Mouse (Mus musculus): Measurements from ENCODE around the gene Gm826. TPM values are rescaled to one million over a fixed set of nuclear protein-coding genes. Genes with fewer than 3 reads are reported as not detected.

Gm826 gene
- 0.18 TPM in 1 of 2 replicates, not detected in the other for polyA plus RNA-seq (2012; rRNA removed)

DNA sequence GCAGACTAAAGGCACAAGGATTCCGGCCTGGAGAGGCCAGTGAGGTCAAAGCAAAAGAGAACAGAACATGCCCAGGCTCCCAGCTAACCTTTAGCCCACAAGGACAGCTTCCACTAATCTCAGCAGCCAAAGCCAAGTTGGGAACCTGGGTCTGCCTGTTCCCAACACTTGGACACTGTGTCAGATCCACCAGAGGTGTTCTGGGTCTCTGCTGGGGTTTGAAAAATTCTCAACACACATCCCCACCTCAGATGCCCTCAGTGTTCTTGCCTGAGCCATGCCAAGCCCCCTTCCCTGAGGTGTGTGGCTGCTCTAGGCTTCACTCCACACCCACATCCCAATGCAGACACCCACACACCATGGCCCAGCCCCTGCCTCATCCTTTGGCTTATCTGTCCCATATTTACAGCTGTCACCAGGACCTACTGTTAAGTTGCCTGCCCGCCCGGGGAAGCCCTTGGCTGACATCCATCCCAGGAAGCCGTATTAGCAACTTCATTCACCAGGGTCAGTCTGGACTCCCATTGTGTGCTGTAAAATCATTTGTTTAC is at the start of gene Gm826:
Gm826 (minus strand) TSS at position 52 of the 551 bp plus-strand sequence.
- Histone ChIP-seq H3K27me3 (ENCODE audit: control insufficient read depth, insufficient read depth, low read length) (no peaks in the 10 kb centered on the region; the same call in 1 of the 2 replicates), H3K27ac (ENCODE audit: insufficient read depth, low read length) (no peak within 1 kb of the TSS), H3K4me3 (replicated peaks; ENCODE audit: insufficient read depth, low read depth, low read length) (no peak within 1 kb of the TSS), H3K4me1 (ENCODE audit: control insufficient read depth, insufficient read depth, low read length) (no peaks in the 10 kb centered on the region)
- TF ChIP-seq CTCF (IDR thresholded peaks at IDR 0.05; ENCODE audit: borderline replicate concordance, insufficient read depth, low read depth, low read length) (no peak), POLR2A (IDR thresholded peaks at IDR 0.05; ENCODE audit: borderline replicate concordance, insufficient read depth, low read length) (no peak)
- no peak for DNase-seq
- WGBS = 40% methylated on average over 4 of the region's 4 CpGs

GRCm38 (mm10) chr2:160383418-160383817 is 49.5 kb upstream of the Gm826 start:
- no peak for DNase-seq
- H3K4me1 ChIP-seq (ENCODE audit: control insufficient read depth, insufficient read depth, low read length) = no peaks in the 10 kb centered on the region
- WGBS = 69% methylated on average over 3 of the region's 3 CpGs
- TF ChIP-seq CTCF (IDR thresholded peaks at IDR 0.05; ENCODE audit: borderline replicate concordance, insufficient read depth, low read depth, low read length) = no peak
- no peak for TF ChIP-seq POLR2A (IDR thresholded peaks at IDR 0.05; ENCODE audit: borderline replicate concordance, insufficient read depth, low read length)
- no peak overlapping the region for H3K27ac ChIP-seq (ENCODE audit: insufficient read depth, low read length)
- H3K4me3 ChIP-seq (replicated peaks; ENCODE audit: insufficient read depth, low read depth, low read length) = no peak overlapping the region
- no peaks in the 10 kb centered on the region for H3K27me3 ChIP-seq (ENCODE audit: control insufficient read depth, insufficient read depth, low read length)

DNA sequence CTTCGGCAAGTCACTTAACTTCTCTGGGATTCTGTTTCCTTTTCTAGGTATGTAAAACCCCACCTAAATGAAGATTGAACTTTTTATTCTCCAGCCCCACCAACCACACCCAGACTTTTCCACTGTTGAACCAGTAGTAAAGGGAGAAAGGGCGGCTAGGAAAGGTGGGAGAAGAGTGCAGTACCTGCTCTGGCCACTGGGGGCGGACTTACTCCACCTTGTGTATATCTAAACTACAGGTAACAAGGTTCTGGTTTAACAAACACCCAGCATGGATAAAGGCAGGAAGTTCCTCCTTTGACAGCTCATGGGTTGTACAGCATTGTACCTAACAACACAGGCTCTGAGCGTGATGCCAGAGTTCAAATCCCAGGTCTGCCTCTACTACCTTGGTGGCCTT is 44.3 kb upstream of the Gm826 start:
- no peak overlapping the region for H3K4me3 ChIP-seq (replicated peaks; ENCODE audit: insufficient read depth, low read depth, low read length)
- WGBS = 53% methylated on average over 4 of the region's 4 CpGs
- H3K27me3 ChIP-seq (ENCODE audit: control insufficient read depth, insufficient read depth, low read length) = no peaks in the 10 kb centered on the region; the same call in 1 of the 2 replicates
- H3K27ac ChIP-seq (ENCODE audit: insufficient read depth, low read length) = no peak overlapping the region
- H3K4me1 ChIP-seq (ENCODE audit: control insufficient read depth, insufficient read depth, low read length) = no peaks in the 10 kb centered on the region
- TF ChIP-seq POLR2A (IDR thresholded peaks at IDR 0.05; ENCODE audit: borderline replicate concordance, insufficient read depth, low read length) (no peak), CTCF (IDR thresholded peaks at IDR 0.05; ENCODE audit: borderline replicate concordance, insufficient read depth, low read depth, low read length) (peak; percentile 75)
- peak in 1 of 2 experiments; percentile 24 for DNase-seq

DNA sequence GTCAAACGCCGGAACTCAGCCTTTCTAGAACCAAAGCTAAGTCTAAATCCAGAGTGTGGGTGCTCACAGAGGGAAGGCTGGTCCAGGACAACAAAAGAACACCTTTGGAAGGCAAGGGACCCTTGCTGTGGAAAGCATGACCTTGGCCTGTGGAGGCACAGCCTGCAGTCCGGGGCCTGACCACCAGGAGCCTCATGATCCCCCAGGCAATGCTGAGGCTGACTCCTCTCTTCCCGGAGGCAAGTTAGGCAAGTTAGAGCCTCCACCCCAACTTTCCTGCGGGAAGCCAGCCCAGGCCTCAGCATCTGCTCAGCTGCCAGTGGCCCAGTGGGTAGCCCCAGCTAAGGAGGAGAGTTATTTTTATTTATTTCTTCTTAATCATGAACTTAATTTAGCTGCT is 42.3 kb upstream of the Gm826 start:
- H3K4me1 ChIP-seq (ENCODE audit: control insufficient read depth, insufficient read depth, low read length) = no peaks in the 10 kb centered on the region
- H3K4me3 ChIP-seq (replicated peaks; ENCODE audit: insufficient read depth, low read depth, low read length) = no peak overlapping the region
- WGBS = 45% methylated on average over 5 of the region's 5 CpGs
- no peaks in the 10 kb centered on the region; the same call in 1 of the 2 replicates for H3K27me3 ChIP-seq (ENCODE audit: control insufficient read depth, insufficient read depth, low read length)
- no peak overlapping the region for H3K27ac ChIP-seq (ENCODE audit: insufficient read depth, low read length)
- DNase-seq = no peak
- TF ChIP-seq POLR2A (IDR thresholded peaks at IDR 0.05; ENCODE audit: borderline replicate concordance, insufficient read depth, low read length) (no peak), CTCF (IDR thresholded peaks at IDR 0.05; ENCODE audit: borderline replicate concordance, insufficient read depth, low read depth, low read length) (no peak)

DNA sequence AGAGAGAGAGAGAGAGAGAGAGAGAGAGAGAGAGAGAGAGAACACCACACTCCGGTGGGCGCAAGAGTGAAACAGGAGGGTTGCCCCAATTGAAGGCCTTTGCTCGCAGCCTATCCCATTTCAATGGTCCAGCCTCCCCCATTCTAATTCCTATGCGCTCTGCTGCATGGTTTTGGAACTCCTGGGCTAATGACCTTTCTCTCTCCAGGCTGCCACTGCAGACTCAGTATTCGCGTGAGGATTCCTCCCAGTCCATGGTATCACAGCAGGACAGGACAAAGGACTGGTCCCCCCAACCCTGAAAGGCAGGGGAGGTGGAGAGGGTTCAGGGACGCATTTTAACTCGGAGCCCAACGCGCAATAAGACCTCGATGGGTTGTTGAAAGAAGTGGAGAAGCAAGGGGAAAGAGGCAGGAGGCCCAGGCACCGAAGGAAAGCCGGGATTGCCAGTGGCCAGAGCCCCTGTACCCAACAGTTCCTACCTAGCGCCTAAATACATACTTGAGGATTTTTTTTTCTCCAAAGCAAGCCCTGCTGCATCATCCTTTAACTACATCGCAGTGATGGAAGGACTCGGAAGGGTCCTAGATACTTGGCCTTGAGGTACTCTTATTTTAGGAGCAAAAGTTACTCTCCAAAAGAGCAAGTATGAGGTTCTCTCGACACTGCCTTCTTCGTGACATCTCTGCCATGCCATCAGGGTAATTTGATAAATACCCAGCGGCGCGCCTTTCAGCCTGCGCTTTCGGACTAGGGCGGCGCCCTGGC is 35.9 kb upstream of the Gm826 start:
- Histone ChIP-seq H3K4me1 (ENCODE audit: control insufficient read depth, insufficient read depth, low read length) (no peaks in the 10 kb centered on the region), H3K27ac (ENCODE audit: insufficient read depth, low read length) (no peak overlapping the region), H3K27me3 (ENCODE audit: control insufficient read depth, insufficient read depth, low read length) (peaks cover 3% of the 10 kb centered on the region; the same call in 1 of the 2 replicates), H3K4me3 (replicated peaks; ENCODE audit: insufficient read depth, low read depth, low read length) (no peak overlapping the region)
- no peak for DNase-seq
- TF ChIP-seq POLR2A (IDR thresholded peaks at IDR 0.05; ENCODE audit: borderline replicate concordance, insufficient read depth, low read length) (no peak), CTCF (IDR thresholded peaks at IDR 0.05; ENCODE audit: borderline replicate concordance, insufficient read depth, low read depth, low read length) (no peak)
- 7% methylated on average over 25 of the region's 25 CpGs for WGBS

DNA sequence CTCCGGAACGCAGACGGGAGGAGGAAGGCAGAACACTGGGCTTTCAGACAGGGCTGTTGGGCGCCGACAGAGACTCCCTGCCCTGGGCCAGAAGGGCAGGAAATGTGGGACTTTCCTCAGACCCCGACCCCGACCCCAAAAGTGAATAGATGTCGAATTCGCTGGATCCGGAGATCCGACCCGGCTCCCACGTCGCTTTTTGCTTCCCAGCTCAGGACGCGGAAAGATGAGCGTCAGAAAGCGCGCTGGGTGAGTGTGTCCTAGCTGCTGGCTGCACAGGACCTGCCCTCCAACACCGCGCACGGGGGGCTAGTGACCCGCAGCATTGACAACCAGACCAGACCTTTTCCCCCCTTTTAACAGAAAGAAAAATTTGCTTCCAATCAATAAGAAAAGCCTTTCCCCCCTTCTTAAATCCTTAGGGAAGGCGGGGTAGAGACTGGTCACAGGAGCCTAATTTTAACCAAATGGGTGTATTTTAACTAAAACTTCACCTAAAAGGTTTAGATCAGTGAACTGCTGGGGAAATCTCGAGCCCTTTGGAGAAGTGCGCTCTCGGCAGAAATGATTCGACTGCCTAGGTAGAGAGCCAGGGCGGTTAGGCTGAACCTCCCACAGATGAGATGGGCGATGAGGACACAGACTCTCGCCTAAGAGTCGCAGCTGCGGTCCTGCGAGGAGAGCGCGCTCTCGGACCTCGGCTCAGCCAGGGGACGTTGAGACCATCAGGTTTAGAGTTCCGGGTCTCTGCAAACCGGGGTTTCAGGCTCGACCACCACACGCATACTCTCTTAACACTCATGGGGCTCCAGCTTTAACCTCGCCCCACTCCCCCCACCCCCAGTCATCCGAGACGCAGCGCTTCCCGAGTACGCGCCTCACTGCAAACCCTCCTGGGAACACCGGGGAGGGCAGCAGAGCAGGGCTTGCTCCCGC is 34.7 kb upstream of the Gm826 start:
- Histone ChIP-seq H3K27me3 (ENCODE audit: control insufficient read depth, insufficient read depth, low read length) (peaks cover 3% of the 10 kb centered on the region; the same call in 1 of the 2 replicates), H3K4me3 (replicated peaks; ENCODE audit: insufficient read depth, low read depth, low read length) (no peak overlapping the region), H3K4me1 (ENCODE audit: control insufficient read depth, insufficient read depth, low read length) (no peaks in the 10 kb centered on the region), H3K27ac (ENCODE audit: insufficient read depth, low read length) (no peak overlapping the region)
- WGBS = under 1% methylated on average over 52 of the region's 52 CpGs
- TF ChIP-seq POLR2A (IDR thresholded peaks at IDR 0.05; ENCODE audit: borderline replicate concordance, insufficient read depth, low read length) = no peak
- TF ChIP-seq CTCF (IDR thresholded peaks at IDR 0.05; ENCODE audit: borderline replicate concordance, insufficient read depth, low read depth, low read length) = no peak
- no peak for DNase-seq

- TF ChIP-seq POLR2A (IDR thresholded peaks at IDR 0.05; ENCODE audit: borderline replicate concordance, insufficient read depth, low read length) (no peak), CTCF (IDR thresholded peaks at IDR 0.05; ENCODE audit: borderline replicate concordance, insufficient read depth, low read depth, low read length) (peak; percentile 87)
Measured at GRCm38 (mm10) chr2:160367448-160368208, 33.7 kb upstream of the Gm826 start.

More at GRCm38 (mm10) chr2:160367448-160368208, 33.7 kb upstream of the Gm826 start:
- 1% methylated on average over 45 of the region's 45 CpGs for WGBS
- peaks cover 3% of the 10 kb centered on the region; the same call in 1 of the 2 replicates for H3K27me3 ChIP-seq (ENCODE audit: control insufficient read depth, insufficient read depth, low read length)
- peak; percentile 52 to 70 for DNase-seq
- H3K4me3 ChIP-seq (replicated peaks; ENCODE audit: insufficient read depth, low read depth, low read length) = peak overlapping the region; percentile 13
- H3K27ac ChIP-seq (ENCODE audit: insufficient read depth, low read length) = no peak overlapping the region
- no peaks in the 10 kb centered on the region for H3K4me1 ChIP-seq (ENCODE audit: control insufficient read depth, insufficient read depth, low read length)
